Mouse (Mus musculus): Measurements from ENCODE around the gene Phactr2.

The Phactr2 gene

GRCm38 (mm10) chr10:13401971-13402370 lies 72.2 kb downstream of the Phactr2 start:
- peak; percentile 33 for DNase-seq (ENCODE audit: low spot score)

GRCm38 (mm10) chr10:13395753-13396152 lies 78.5 kb downstream of the Phactr2 start:
- no peak for DNase-seq (ENCODE audit: low spot score)

GRCm38 (mm10) chr10:13394000-13394399 lies 80.2 kb downstream of the Phactr2 start:
- DNase-seq (ENCODE audit: low spot score): no peak

- peak; percentile 50 for DNase-seq (ENCODE audit: low spot score)
These were observed 85.9 kb downstream of the Phactr2 start for GRCm38 (mm10) chr10:13388116-13388922.

- no peak for DNase-seq (ENCODE audit: low spot score)
These were observed 89.3 kb downstream of the Phactr2 start for GRCm38 (mm10) chr10:13384866-13385265.

GRCm38 (mm10) chr10:13377895-13378294 lies 96.3 kb downstream of the Phactr2 start:
- DNase-seq (ENCODE audit: low spot score): no peak

- peak; percentile 13 for DNase-seq (ENCODE audit: low spot score)
These were observed 97.6 kb downstream of the Phactr2 start for GRCm38 (mm10) chr10:13376428-13377260.

- peak; percentile 56 for DNase-seq (ENCODE audit: low spot score)
These were observed 98.4 kb downstream of the Phactr2 start for GRCm38 (mm10) chr10:13375820-13376219.

- no peak for DNase-seq (ENCODE audit: low spot score)
These were observed 104.4 kb downstream of the Phactr2 start for GRCm38 (mm10) chr10:13369581-13370375.

- no peak for DNase-seq (ENCODE audit: low spot score)
These were observed 110.0 kb downstream of the Phactr2 start for GRCm38 (mm10) chr10:13364286-13364580.

GRCm38 (mm10) chr10:13363499-13364285 lies 110.5 kb downstream of the Phactr2 start:
- DNase-seq (ENCODE audit: low spot score): no peak

- DNase-seq (ENCODE audit: low spot score): no peak
These were observed 113.3 kb downstream of the Phactr2 start for GRCm38 (mm10) chr10:13360913-13361312.

GRCm38 (mm10) chr10:13359846-13360245 lies 114.4 kb downstream of the Phactr2 start:
- no peak for DNase-seq (ENCODE audit: low spot score)

GRCm38 (mm10) chr10:13358679-13359078 lies 115.5 kb downstream of the Phactr2 start:
- DNase-seq (ENCODE audit: low spot score): no peak

GRCm38 (mm10) chr10:13346609-13347290 lies 127.5 kb downstream of the Phactr2 start:
- no peak for DNase-seq (ENCODE audit: low spot score)

GRCm38 (mm10) chr10:13340583-13340982 lies 133.6 kb downstream of the Phactr2 start:
- DNase-seq (ENCODE audit: low spot score): no peak

GRCm38 (mm10) chr10:13336964-13337363 lies 137.2 kb downstream of the Phactr2 start:
- no peak for DNase-seq (ENCODE audit: low spot score)

GRCm38 (mm10) chr10:13335814-13336213 lies 138.4 kb downstream of the Phactr2 start:
- no peak for DNase-seq (ENCODE audit: low spot score)

GRCm38 (mm10) chr10:13335347-13335746 lies 138.9 kb downstream of the Phactr2 start:
- no peak for DNase-seq (ENCODE audit: low spot score)

GRCm38 (mm10) chr10:13333781-13334180 lies 140.4 kb downstream of the Phactr2 start:
- no peak for DNase-seq (ENCODE audit: low spot score)

GRCm38 (mm10) chr10:13332985-13333384 lies 141.2 kb downstream of the Phactr2 start:
- DNase-seq (ENCODE audit: low spot score): no peak
